In genomic region chr9:109874797-109875691, GRCm38 (mm10) we compare ENCODE assay signal across 8 mouse cellular contexts. TPM values are rescaled to one million over a fixed set of nuclear protein-coding genes. Genes with fewer than 3 reads are reported as not detected.
DNase-seq lines count a peak whose midpoint lies in the region; ATAC-seq lines count a peak whose summit lies in the region.

Gene Cdc25a, plus strand, starts transcription at chr9:109875579.

- DNase-seq in WW6 (ENCODE audit: low read depth, low spot score): peak; percentile 98
- DNase-seq in cerebellum, postnatal 4 days (ENCODE audit: low spot score in 2 of 2): peak; percentile 88 to 98
- peak; percentile 98 for DNase-seq in gastrocnemius, adult 18-20 months (ENCODE audit: low spot score)
- DNase-seq in left cerebral cortex, adult 18-20 months (ENCODE audit: low spot score in 2 of 2): peak; percentile 95 to 96
- peak; percentile 97 for DNase-seq in right cerebral cortex, adult 18-20 months
- DNase-seq in urinary bladder, postnatal 10 days (ENCODE audit: low spot score): peak; percentile 86

- H3K36me3 ChIP-seq in hindbrain, embryonic 16.5 days (ENCODE audit: control insufficient read depth, insufficient read depth, low read length): peaks cover 5% of the 10 kb centered on the region
- H3K36me3 ChIP-seq in macrophage (ENCODE audit: inconsistent target): peaks cover 8% of the 10 kb centered on the region; the same call in 1 of the 2 replicates

- peak within 1 kb of the TSS; percentile 66 for H3K27ac ChIP-seq in hindbrain, embryonic 16.5 days (ENCODE audit: low read depth, low read length)
- peak within 1 kb of the TSS; percentile 53 for H3K27ac ChIP-seq in macrophage

- peak within 1 kb of the TSS; percentile 95 for H3K4me3 ChIP-seq in hindbrain, embryonic 16.5 days (ENCODE audit: low read length)
- H3K4me3 ChIP-seq in macrophage (ENCODE audit: inconsistent target): peak within 1 kb of the TSS; percentile 83

- H3K27me3 ChIP-seq in hindbrain, embryonic 16.5 days (replicated peaks; ENCODE audit: control insufficient read depth, insufficient read depth, low read length): no peaks in the 10 kb centered on the region

- peaks cover 41% of the 10 kb centered on the region for H3K79me2 ChIP-seq in macrophage (ENCODE audit: inconsistent target)

- peak; percentile 94 for ATAC-seq in hindbrain, embryonic 16.5 days

- no peaks in the 10 kb centered on the region for H3K9me3 ChIP-seq in hindbrain, embryonic 16.5 days (ENCODE audit: control insufficient read depth, low read length)

- 7% methylated on average over 33 of the region's 33 CpGs for WGBS in hindbrain, embryonic 16.5 days
- WGBS in macrophage (ENCODE audit: missing documents): 9% methylated on average over 32 of the region's 33 CpGs

- H3K4me1 ChIP-seq in hindbrain, embryonic 16.5 days (ENCODE audit: control insufficient read depth, insufficient read depth, low read depth, low read length): peaks cover 13% of the 10 kb centered on the region

- H3K9ac ChIP-seq in hindbrain, embryonic 16.5 days (ENCODE audit: low read depth, low read length): peak within 1 kb of the TSS; percentile 73

- peak within 1 kb of the TSS; percentile 55 for H3K4me2 ChIP-seq in hindbrain, embryonic 16.5 days (ENCODE audit: low read length)

RNA-seq across cellular contexts. Expression of gene Cdc25a, which starts in this region (rescaled TPM):
- 1 to 10 TPM; 3.9 to 4.7 TPM for total RNA-seq in gastrocnemius, adult 18-20 months (2021)
- 9.1 and 11.0 TPM in 2 replicates for polyA plus RNA-seq in hindbrain, embryonic 16.5 days (2015; fragmentation: Nextera tagmentation; extraction: Ambion mirVana)
- total RNA-seq in left cerebral cortex, adult 18-20 months (2021): 1 to 10 TPM; 5.4 to 6.6 TPM
- total RNA-seq in macrophage (2018; cell fraction: chromatin; rRNA removed): 10 to 100 TPM in 16 of 26 experiments, 1 to 10 TPM in 10; 3.1 to 26.5 (median 13.8) TPM
- 1 to 10 TPM; 2.9 to 8.6 (median 7.4) TPM for total RNA-seq in macrophage (2018; cell fraction: cytosol; rRNA removed)
- total RNA-seq in macrophage (2018; cell fraction: nucleus; rRNA removed): 10 to 100 TPM in 12 of 26 experiments, 1 to 10 TPM in 14; 3.0 to 35.4 (median 8.7) TPM
- 6.2 to 15.8 TPM (median 6.5 TPM) in 3 replicates for polyA plus RNA-seq in macrophage (2018)

Comparison
In these comparisons a context has a peak if more than half of its experiments do, and no peak if none do; other contexts are left out.
1. Peak in every context shown above with its lines: DNase-seq, ATAC-seq, H3K4me3 ChIP-seq and H3K27ac ChIP-seq.